Mouse (Mus musculus): Measurements from ENCODE around the gene Fam72a.

Fam72a gene

DNA sequence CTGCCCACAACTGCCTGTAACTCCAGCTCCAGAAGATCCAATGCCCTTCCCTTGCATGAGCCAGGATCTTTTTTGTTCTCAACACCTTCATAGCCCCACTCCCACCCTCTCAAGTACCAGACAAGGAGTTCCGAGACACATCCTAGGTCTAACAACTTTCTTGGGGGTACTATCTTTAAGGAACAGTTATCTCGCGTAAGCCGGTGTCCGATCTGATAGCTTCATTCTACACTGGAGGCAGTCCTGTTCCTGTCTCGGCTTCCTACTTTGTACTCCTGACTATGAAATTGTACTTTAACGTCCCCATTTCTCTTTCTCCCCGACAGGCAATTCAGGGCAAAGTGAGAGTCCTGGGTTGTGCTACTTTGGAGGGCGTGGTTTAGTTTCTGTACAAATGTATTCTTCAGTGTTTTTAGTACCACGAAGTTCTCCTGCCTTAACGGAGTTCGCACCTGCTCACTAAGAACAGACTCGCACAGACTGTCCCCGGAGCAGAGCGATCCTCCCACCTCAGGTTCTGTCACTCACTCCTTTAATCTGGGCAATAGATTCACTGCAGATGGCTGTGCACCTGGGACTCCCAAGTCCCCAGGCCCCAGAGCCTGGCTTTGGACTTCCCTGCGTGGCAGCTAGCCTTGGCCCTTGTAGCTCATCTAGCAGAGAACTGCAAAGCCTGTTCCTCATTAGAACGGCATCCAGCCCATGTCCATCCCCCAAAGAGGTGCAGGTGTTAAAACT lies 51.4 kb downstream of the Fam72a start:
- DNase-seq (ENCODE audit: low spot score in 2 of 2), result no peak

DNA sequence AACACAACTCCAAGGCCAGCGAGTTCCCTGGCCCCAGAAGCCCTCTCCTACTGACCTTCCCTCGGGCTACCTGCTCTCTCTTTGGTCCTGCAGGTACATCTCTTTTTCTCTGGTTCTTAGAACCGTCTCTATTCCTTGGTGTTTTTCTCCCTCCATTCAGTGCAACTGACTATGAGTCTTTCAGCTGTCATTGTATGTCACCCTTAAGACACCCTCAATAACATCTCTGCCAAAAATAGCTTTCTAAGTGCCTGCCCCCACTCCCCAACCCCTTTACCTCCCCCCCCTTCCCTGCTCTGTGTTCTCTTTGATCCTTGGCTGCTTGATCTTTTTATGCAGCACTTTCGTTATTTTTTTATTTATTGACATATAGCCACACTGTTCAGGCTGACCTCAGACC lies 52.7 kb downstream of the Fam72a start:
- no peak for DNase-seq (ENCODE audit: low spot score in 2 of 2)

DNA sequence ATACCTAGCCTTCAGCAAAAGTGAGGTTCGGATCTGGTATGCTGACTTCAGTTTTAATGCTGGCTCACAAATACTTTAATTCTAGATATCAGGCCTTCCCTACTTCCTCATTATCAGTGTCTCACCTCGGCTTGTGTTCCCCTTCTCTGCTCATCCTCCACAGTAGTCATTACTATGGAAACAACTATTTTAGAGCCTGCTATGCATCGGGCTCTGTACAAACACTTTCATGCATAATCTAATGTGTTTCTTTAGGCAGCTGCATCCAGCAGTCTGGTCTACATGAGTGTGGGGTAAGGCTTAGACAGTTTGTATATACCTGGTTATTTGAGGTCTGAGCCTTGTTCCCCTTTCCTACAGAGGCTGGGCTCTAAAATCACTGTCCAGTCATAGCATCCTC lies 55.9 kb downstream of the Fam72a start:
- no peak for DNase-seq (ENCODE audit: low spot score in 2 of 2)

DNA sequence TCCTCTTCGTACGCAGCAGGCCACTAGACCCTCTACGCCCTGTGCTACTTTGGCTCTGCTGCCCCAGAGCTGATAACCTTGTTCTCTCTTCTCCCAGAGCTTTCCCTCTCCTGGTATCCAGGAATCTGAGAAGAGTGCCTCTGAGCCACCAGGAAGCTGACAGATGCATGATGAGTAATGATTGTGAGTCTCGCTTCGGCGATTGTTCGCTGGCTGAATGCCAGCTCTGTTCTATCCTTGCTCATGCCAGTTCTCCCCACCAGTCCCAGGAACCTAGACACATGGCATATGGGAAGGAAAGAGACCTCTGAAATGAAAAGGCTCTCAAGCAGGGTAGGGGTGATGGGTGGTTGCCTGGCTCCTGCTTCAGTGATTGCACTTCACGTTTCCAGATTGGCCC lies 59.1 kb downstream of the Fam72a start:
- DNase-seq (ENCODE audit: low spot score in 2 of 2), result no peak

Data from spleen, postnatal 10 days (tissue).